Mouse (Mus musculus) splenic B cell, adult 2 months (primary cell): Measurements from ENCODE around the gene Rfx4.

ENCODE experiments used
- DNase-seq: peaks from one replicate; pipeline ENCODE4 v3.0.0-alpha.2; 2011; ENCODE audit warnings: low read depth, low spot score
- H3K27me3 ChIP-seq: 2 replicates; pipeline ENCODE4 v1.6.1; 2012; ENCODE audit warnings: mild to moderate bottlenecking, low read length, moderate library complexity, mixed read lengths; ENCODE audit not compliant: control insufficient read depth, poor library complexity, insufficient read depth, severe bottlenecking
- H3K36me3 ChIP-seq: 2 replicates; pipeline ENCODE4 v1.6.1; 2012; ENCODE audit warnings: mild to moderate bottlenecking, low read length, moderate library complexity, mixed read lengths; ENCODE audit not compliant: control insufficient read depth, poor library complexity, insufficient read depth, severe bottlenecking

The Rfx4 gene

DNA sequence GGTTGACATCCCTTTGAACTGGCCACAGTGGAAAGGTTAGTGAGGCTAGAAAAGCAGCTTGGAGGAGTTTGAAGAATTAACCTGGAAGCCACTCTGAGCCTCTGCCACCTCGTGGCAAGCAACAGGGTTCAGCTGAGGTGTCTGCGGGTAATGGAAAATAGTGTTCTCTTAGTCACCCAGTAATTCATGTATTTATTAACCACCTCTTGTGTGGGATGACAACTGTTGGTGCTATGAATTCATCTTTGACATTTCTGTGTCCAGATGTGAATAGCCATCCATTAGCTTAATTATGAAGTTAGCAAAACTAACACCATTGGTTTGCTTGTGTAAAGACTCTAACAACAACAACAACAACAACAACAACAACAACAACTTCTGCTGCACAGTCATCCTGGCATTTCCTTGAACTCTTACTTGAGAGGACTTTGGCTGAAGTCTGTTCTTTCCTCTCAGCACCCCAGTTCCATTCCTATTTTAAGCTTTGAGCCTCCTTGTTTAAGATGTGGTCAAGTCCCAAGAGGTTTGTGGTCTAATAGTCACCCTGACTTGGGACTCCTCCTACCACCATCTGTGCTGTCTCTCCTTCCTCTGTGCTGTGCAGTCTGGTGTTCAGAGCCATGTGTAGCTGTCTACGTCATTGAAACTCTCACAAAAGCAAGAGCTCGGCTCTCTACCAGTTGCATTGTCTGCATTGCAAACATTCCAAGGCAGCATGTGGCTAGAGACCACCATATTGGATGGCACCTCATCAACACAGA is 60.0 kb downstream of the Rfx4 start:
- H3K27me3 ChIP-seq: no peaks in the 10 kb centered on the region
- H3K36me3 ChIP-seq: no peaks in the 10 kb centered on the region
- peak; percentile 95 for DNase-seq

GRCm38 (mm10) chr10:84817086-84817869 is 61.4 kb downstream of the Rfx4 start:
- Histone ChIP-seq H3K36me3 (no peaks in the 10 kb centered on the region), H3K27me3 (no peaks in the 10 kb centered on the region)
- DNase-seq: no peak

DNA sequence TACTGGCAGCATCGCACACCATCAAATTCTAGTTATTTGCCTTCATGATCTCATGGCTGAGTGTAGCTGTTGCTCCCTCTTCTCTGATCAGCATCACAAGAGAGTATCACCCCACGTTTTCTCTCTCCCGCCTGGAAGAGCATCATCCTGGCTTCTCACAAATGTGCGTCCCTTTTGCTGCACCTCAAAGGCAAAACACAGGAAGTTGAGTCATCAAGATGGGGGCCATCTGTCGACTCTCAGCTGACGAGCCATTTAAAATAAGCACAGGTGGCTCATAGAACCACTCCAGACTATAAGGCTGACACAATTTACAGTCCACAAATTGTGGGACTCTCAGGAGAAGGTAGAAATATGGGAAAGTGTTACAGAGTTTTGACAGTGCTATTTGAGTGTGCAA is 63.8 kb downstream of the Rfx4 start:
- Histone ChIP-seq H3K27me3 (no peaks in the 10 kb centered on the region), H3K36me3 (no peaks in the 10 kb centered on the region)
- peak; percentile 17 for DNase-seq

- no peaks in the 10 kb centered on the region for H3K36me3 ChIP-seq
- DNase-seq: peak; percentile 51
Measured at GRCm38 (mm10) chr10:84820230-84820629, 64.4 kb downstream of the Rfx4 start.

DNA sequence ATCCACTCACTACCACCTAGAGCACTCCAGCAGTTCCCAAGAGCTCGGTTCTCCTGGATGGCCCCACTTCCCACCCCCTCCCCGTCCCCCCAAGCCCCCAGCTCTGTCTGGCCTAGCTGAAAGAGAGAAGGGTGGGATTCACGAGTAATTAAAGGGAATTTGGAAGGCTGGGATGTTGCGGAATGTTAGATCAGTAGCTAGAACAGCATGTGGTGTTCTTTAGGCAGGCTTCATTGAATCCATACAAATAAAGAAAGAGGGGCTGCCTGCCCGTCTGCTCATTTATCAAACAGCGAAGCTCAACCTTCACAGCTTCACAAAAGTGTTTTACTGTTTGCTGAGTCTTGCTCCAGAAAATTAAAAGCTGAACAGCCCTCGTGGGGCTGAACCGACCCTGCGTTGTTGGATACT is 66.9 kb downstream of the Rfx4 start:
- DNase-seq: no peak
- H3K27me3 ChIP-seq: no peaks in the 10 kb centered on the region
- H3K36me3 ChIP-seq: no peaks in the 10 kb centered on the region

More at GRCm38 (mm10) chr10:84820230-84820629, 64.4 kb downstream of the Rfx4 start:
- no peaks in the 10 kb centered on the region for H3K27me3 ChIP-seq

- Histone ChIP-seq H3K36me3 (no peaks in the 10 kb centered on the region), H3K27me3 (no peaks in the 10 kb centered on the region)
- no peak for DNase-seq
Measured at GRCm38 (mm10) chr10:84823621-84824020, 67.8 kb downstream of the Rfx4 start.

- Histone ChIP-seq H3K27me3 (no peaks in the 10 kb centered on the region), H3K36me3 (no peaks in the 10 kb centered on the region)
- no peak for DNase-seq
Measured at GRCm38 (mm10) chr10:84829009-84829408, 73.1 kb downstream of the Rfx4 start.

- no peak for DNase-seq
- Histone ChIP-seq H3K36me3 (no peaks in the 10 kb centered on the region), H3K27me3 (no peaks in the 10 kb centered on the region; the same call in 1 of the 2 replicates)
Measured at GRCm38 (mm10) chr10:84835596-84835995, 79.7 kb downstream of the Rfx4 start.

DNA sequence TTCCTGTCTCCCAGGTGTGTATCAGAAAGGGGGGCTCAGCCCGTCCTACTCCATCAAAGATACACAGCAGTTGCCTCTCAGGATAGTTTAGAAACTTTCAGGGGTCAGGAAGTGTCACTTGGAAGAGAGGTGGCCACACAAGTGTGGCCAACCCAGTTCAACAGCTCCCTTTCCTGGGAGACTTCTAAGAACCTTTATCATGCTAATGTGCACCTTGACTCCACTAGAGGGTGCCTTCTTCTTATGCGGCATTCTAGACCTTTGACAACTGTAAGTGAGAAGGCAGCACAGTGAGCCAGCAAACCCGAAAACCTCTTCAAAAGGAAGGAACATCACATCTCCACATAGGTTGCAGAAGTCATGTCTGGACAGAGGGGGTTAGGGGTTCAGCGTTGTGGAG is 80.2 kb downstream of the Rfx4 start:
- peak; percentile 58 for DNase-seq
- H3K27me3 ChIP-seq: no peaks in the 10 kb centered on the region; the same call in 1 of the 2 replicates
- no peaks in the 10 kb centered on the region for H3K36me3 ChIP-seq

DNA sequence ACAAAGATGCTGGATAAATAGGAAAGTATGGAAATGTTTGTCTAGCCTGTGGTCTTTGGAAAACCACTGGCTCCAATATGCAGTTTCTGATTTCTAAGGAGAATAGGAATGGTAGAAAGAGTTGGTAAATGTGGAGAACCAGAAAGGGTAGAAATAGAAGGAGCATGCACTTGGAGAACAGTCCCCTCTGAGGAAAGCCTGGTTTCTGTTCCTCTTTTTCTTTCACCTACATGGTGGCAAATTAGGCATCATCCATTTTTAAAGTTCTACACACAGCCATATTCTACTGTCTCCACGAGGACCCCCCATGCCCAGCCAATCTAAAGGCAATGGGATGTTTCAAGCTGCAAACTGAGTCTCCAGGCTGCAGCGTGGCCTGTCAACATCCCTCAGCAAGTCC is 81.5 kb downstream of the Rfx4 start:
- Histone ChIP-seq H3K27me3 (no peaks in the 10 kb centered on the region; the same call in 1 of the 2 replicates), H3K36me3 (no peaks in the 10 kb centered on the region)
- peak; percentile 27 for DNase-seq

GRCm38 (mm10) chr10:84838850-84839473 is 83.1 kb downstream of the Rfx4 start:
- no peak for DNase-seq
- H3K36me3 ChIP-seq: no peaks in the 10 kb centered on the region
- no peaks in the 10 kb centered on the region; the same call in 1 of the 2 replicates for H3K27me3 ChIP-seq

DNA sequence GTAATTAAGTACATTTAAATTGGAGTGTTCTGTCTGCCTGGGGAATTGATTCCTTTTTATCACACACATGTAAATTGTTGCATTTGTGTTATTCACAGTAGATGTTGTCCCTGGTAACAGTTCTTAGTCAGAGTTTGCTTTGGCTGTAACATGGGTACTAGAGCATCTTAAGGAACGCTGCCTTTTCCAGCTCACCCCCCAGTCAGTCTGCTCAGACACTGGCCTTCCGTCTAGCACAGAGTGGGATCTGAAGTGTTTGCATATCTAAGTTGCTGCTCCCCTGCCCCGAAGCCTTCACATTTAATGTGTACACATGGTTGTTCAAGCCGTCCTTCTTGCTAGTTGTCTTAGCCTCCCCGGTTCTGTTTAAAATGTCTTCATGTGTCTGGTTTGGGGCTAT is 90.8 kb downstream of the Rfx4 start:
- Histone ChIP-seq H3K36me3 (no peaks in the 10 kb centered on the region), H3K27me3 (no peaks in the 10 kb centered on the region)
- DNase-seq: no peak

DNA sequence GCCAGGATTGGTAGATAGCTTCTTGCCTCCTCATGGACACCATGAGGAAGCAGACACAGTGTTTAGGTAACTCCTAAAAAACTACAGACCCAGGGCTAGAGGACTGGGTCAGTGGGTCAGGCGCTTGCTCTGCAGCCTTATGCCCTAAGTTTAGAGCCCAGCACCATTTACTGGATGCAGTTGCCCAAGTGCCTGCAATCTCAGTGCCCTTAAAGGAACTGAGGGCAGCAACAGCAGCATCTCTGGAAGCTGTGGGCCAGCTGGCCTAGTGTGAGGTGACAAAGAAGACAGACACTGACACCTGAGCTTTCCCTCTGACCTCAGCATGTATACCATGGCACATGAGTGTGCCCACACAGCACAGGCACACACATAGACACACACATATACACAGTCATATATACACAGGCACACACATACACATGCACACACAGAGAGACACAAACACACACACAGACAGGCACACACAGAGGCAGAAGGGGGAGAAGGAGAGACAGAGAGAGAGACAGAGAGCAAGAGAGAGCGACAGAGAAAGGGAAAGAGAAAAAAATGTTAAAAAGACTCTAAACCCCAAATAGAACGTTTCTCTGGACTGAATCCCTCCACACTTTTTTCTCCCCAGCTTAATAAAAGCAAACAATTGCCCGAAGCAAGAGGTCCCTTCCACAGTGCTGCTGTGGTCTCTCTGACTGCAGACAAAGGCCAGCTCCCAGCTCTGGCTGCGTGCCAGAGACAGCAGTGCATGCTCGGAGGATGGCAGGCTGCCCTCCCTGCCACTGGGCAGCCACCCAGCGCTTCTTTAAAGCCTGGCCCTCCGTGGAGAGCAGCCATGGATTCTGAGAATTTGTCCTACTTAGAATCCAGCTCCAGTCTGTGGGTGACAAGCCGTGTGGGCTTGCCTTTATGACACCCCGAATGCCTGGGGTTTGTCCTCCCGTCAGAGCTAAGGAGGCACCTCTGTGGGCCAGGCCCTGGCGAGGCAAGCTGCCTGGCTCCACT is 96.4 kb downstream of the Rfx4 start:
- Histone ChIP-seq H3K36me3 (no peaks in the 10 kb centered on the region), H3K27me3 (no peaks in the 10 kb centered on the region)
- no peak for DNase-seq

GRCm38 (mm10) chr10:84854059-84854458 is 98.2 kb downstream of the Rfx4 start:
- H3K27me3 ChIP-seq: no peaks in the 10 kb centered on the region
- no peak for DNase-seq
- no peaks in the 10 kb centered on the region for H3K36me3 ChIP-seq
